Mouse (Mus musculus) frontal cortex, adult 2 months (tissue): ENCODE measurements around the gene Ankrd34c. TPM values are rescaled to one million over a fixed set of nuclear protein-coding genes. Genes with fewer than 3 reads are reported as not detected.
A peak's percentile ranks its signal among the peaks of the same experiment; 100 is the strongest.

ENCODE experiments used
- DNase-seq, 2 experiments: peaks; one replicate each; pipeline ENCODE4 v3.0.0; 2022; ENCODE audit warnings: low spot score in 1 of 2; ENCODE audit errors: extremely low spot score in 1 of 2
- polyA plus RNA-seq: library from polyadenylated mRNA; depleted of rRNA; stranded (reverse); fragments of >200 nt; gene quantifications from 2 replicates; pipeline ENCODE4 v1.2.3, GENCODE M21; 2012; rRNA removed

The Ankrd34c gene
- polyA plus RNA-seq, 1 experiment, result 9.6 TPM

GRCm38 (mm10) chr9:89686262-89686661 lies 52.0 kb downstream of the Ankrd34c start:
- DNase-seq, result peak in 1 of 2 experiments; percentile 23

- peak in 1 of 2 experiments; percentile 33 for DNase-seq
These were observed 59.3 kb downstream of the Ankrd34c start for GRCm38 (mm10) chr9:89678974-89679373.

Other genes with a start within 250 kb of the Ankrd34c start
- gene Minar1, start 115.3 kb downstream of the Ankrd34c start, polyA plus RNA-seq, result 1.7 and 1.8 TPM in 2 replicates
- 44.5 and 44.8 TPM in 2 replicates for gene Tmed3, start 33.4 kb downstream of the Ankrd34c start, polyA plus RNA-seq
- 166 and 173 TPM in 2 replicates for gene Rasgrf1, start 171.4 kb upstream of the Ankrd34c start, polyA plus RNA-seq